Mouse (Mus musculus) stomach, postnatal 0 days (tissue): ENCODE data around the gene Taf11.

Experiments used
- CTCF ChIP-seq: IDR thresholded peaks from 2 replicates; pipeline ENCODE4 v1.5.1; 2016; ENCODE audit warnings: antibody characterized with exemption, low read depth, mild to moderate bottlenecking, moderate library complexity
- EP300 ChIP-seq: optimal IDR thresholded peaks from 2 replicates; pipeline ENCODE3; 2016; ENCODE audit warnings: antibody characterized with exemption

DNA sequence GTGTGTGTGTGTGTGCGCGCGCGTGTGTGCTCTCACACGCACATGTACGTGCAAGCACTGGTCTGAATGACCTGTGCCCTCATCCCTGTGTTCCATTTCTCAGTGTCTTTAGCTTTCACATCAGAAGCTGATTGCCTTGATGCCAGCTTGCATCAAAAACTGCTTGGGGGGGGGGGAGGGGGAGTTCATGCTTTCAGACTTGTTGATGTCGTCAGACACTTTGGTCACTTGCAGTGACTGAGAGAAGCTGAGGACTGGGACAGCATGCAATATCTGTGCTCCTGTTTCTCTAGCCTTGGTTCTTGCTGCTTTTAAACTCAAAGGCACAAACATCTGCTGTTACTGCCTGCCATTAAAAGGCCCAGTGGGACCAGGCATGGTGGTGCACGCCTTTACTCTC, 36.7 kb upstream of the Taf11 start:
- TF ChIP-seq CTCF (no peak), EP300 (no peak)
